Mouse (Mus musculus) kidney, adult 10 weeks (tissue): ENCODE results near the gene Pdpk1. TPM values are rescaled to one million over a fixed set of nuclear protein-coding genes. Genes with fewer than 3 reads are reported as not detected.

Source experiments
- polyA plus RNA-seq: library from polyadenylated mRNA; stranded (reverse); fragments of 350-450 nt; fragmentation: Illumina TruSeq; extraction: RNeasy Lipid Tissue Mini Kit (QIAGEN cat#74804); gene quantifications from one replicate; pipeline ENCODE4 v1.2.3, GENCODE M21; 2014; ENCODE audit warnings: low read depth, low replicate concordance

Pdpk1 gene
- 45.9 TPM for polyA plus RNA-seq

DNA sequence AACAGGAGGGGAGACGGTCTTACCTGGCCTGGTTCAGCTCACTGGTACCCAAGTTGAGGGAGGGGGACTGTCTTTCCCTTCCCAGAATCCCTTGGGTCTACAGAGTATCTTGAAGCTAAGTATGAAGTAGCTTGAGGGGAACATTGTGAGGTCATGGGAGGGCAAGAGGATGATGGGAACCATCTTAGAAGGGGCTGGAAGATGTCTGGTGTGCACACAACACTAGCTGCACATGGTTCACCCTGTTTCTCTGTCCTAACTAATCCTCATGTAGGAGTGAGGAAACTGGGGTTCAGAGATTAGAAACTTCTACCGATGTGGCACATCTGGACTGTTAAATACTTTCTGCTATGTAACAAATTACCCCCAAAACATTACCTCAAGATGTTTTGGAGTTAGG is at the start of gene Pdpk1:
Gene Pdpk1 (minus strand): TSS at position 101 of the 400 bp plus-strand sequence.

DNA sequence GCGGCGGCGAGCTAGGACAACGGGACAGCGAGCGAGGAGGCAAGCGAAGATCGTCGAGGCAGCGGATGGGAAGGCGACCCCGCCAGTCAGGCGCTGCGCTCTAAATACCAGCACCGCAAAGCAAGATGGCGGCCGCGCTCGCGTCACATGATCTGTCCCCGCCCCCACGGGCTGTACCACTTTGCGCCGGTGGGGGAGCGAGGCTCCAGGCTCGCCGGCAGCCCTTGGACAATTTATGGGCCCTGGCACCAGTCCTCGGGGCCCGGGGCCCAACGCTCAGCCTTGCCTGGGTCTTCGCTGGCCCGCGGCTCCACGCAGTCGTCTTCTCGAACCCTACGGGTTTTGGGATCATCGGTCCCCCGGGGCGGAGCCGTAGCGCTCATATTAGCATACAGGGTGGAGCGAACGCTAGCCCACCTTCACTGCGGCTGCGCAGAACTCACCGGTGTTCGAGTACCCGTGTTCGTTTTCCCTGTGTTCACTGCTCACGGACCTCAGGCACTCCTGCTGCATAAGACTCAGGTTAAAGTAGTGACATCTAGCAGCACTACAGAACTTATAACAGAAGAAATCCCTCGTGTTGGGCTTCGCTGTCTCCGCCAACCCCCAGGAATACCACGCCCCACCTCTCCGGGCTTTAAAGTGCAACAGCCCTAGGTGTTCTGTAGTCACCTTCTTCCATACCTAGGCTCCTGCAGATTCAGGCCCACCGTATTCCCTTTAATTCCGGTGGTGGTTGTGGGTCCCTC is 18.8 kb upstream of the Pdpk1 start, which contains the start of gene Atp6v0c:
Gene Atp6v0c (minus strand): TSS at position 386 of the 749 bp plus-strand sequence.

DNA sequence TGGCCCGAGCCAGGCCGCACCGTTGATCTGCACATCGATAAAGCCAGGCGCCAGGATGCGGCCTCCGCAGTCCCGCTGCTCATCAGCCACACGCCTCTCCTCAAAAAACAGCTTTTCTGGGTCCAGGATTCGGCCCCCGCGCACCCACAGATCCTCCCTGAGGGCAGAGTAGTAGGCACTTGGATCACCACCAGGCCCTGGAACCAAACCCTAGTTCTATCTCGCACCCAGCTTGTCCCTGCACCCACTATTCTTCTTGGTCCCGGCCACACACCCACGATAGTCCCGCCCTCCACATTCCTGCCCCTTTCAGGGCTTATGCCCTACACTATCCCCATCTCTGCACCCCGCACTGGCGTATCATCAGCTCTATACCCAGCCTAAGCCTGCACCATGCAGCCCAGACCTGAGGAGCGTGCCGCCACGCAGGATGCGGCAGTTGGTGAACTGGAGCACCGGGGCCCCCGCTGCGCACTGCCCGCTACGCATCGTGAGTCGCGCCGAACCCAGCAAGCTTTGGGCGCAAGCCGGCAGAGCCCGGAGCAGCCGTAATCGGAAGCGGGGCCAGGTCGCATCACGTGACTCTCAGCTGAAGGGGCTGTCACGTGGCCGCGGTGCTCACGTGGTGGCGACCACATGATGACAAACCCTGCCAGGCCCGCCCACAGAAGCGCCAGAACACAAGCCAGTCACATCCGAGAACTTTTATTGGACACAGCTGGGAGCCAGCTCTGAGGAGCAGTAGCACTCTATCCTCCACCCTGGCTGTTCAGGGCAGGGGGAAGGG is 12.6 kb upstream of the Pdpk1 start, which contains the start of gene Amdhd2:
Gene Amdhd2 (minus strand): TSS at position 591 of the 787 bp plus-strand sequence.

DNA sequence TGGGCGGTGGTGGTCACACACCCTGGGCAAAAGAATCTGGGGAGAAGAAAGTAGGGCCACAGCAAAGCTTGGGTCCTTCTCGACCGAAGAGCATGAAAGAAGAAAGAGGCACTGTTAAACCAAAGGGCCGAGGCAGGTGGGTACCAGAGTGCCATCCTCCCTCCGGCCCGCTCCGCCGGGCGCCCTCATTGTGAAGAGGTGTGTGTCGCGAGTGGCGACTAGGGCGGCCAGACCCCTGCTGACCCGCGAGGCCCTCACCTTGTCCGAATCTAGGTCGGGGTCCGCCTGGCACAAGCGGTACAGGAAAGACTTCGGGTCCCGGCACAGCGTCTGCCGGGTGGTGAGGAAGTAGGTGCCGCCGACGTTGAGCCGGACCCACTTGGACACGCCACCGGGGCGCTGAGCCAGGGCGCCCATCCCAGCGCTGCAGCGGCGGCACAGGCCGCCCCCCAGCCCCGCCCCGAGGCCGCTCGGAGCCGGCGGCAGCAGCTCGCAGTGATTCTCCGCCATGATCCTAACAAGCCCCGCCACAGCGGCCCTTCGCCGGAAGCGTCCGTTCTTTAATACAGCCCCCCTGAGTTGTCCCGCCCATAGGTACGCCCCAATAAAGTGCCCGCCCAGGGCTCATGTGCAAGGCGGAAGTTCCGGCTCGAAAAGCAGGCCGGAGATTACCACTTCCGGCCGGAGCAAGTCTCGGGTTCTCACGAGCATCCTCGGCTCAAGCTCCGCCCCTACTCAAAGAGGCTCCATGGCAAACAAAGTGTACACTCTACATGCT is 77.6 kb downstream of the Pdpk1 start, which contains the start of gene Kctd5:
Gene Kctd5 (minus strand): TSS at position 567 of the 778 bp plus-strand sequence.

DNA sequence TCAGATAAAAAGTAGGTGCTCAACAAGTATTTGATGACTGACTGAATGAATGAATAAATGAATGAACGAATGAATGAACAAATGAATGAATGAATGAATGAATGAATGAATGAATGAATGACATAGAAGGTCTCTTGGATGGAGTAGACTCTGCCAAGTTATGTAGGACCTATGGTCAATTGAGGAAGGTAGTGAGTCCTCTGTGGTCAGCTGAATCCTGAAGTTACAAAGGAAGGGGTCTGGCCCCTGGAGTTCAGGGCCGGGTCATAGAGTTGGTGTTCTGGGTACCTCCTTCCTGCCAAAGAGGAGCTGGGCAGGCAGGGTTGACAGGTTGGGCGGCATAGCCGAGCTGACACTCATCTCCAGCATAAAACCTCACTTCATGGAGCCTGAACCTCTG is 112.9 kb downstream of the Pdpk1 start, which contains the start of gene Prss27:
Gene Prss27 (plus strand): TSS at position 301 of the 400 bp plus-strand sequence.

Other genes starting within 250 kb of the Pdpk1 start
- not detected for gene Dcpp3, start 233.5 kb downstream of the Pdpk1 start, polyA plus RNA-seq
- not detected for gene Sbp, start 209.3 kb downstream of the Pdpk1 start, polyA plus RNA-seq
- gene Sbpl, start 195.7 kb downstream of the Pdpk1 start, polyA plus RNA-seq = not detected
- not detected for gene Prss30, start 170.4 kb downstream of the Pdpk1 start, polyA plus RNA-seq
- not detected for gene Prss22, start 152.8 kb downstream of the Pdpk1 start, polyA plus RNA-seq
- gene Prss27, start 112.8 kb downstream of the Pdpk1 start, polyA plus RNA-seq = not detected
- gene Kctd5, start 77.4 kb downstream of the Pdpk1 start, polyA plus RNA-seq = 19.8 TPM
- 1.0 TPM for gene Amdhd2, start 12.8 kb upstream of the Pdpk1 start, polyA plus RNA-seq
- gene Atp6v0c, start 18.8 kb upstream of the Pdpk1 start, polyA plus RNA-seq = 120 TPM
- gene Tbc1d24, start 54.6 kb upstream of the Pdpk1 start, polyA plus RNA-seq = 5.7 TPM
- gene Ntn3, start 58.6 kb upstream of the Pdpk1 start, polyA plus RNA-seq = not detected
- gene Tedc2, start 69.9 kb upstream of the Pdpk1 start, polyA plus RNA-seq = 1.6 TPM
- gene Ccnf, start 100.6 kb upstream of the Pdpk1 start, polyA plus RNA-seq = not detected
- gene Abca17, start 200.1 kb upstream of the Pdpk1 start, polyA plus RNA-seq = 0.53 TPM
- 18.1 TPM for gene Abca3, start 201.0 kb upstream of the Pdpk1 start, polyA plus RNA-seq